Comparison of ENCODE assay signal across 7 mouse cellular contexts in the genomic region with DNA sequence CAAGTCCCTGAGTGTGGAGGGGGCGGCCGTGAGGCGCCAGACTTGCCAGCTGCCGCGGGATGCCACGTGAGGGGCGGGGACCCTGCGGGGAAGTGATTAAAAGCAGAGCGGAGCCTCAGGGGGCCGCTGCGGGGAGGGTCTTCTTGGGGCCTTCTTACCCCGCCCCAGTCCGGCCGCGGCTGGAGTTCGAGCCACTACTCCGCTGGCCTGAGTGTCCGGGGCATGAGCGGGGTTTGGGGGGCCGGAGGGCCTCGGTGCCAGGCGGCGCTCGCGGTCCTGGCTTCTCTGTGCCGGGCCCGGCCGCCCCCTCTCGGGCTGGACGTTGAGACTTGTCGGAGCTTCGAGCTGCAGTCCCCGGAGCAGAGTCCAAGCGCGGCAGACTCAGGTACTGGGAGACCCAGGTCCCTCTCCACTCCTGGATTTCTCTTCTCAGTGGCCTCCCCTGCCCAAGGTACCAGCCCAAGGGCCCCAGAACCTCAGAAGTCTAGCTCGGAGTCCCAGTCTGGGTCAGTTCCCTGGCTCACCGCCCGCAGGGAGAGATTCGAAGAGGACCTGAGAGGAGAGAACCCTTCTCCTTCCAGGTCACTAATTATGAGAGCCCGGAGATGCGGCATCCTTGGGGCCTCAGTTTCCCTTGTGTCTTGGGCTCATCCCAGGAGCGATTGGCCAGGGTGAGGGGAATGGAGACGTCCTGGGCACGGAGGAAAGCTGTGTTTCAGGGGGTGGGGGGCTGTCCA. TPM values are rescaled to one million over a fixed set of nuclear protein-coding genes. Genes with fewer than 3 reads are reported as not detected.
DNase-seq lines count a peak whose midpoint lies in the region; ATAC-seq and TF ChIP-seq lines count a peak whose summit lies in the region.

A gene (plus strand): TSS at position 76 of the 737 bp plus-strand sequence.

- peak within 1 kb of the TSS; percentile 76 for H3K9ac ChIP-seq in forebrain, embryonic 13.5 days
- peak within 1 kb of the TSS; percentile 31 for H3K9ac ChIP-seq in limb, embryonic 14.5 days (ENCODE audit: low read depth, low read length, severe bottlenecking)
- peak within 1 kb of the TSS; percentile 52; the same call in 1 of the 2 replicates for H3K9ac ChIP-seq in stomach, embryonic 16.5 days (ENCODE audit: low read length)

- no peak within 1 kb of the TSS for H3K27ac ChIP-seq in forebrain, embryonic 13.5 days
- no peak within 1 kb of the TSS for H3K27ac ChIP-seq in limb, embryonic 14.5 days (replicated peaks; ENCODE audit: low read depth, low read length)
- no peak within 1 kb of the TSS for H3K27ac ChIP-seq in stomach, embryonic 16.5 days (ENCODE audit: low read length)

- H3K4me3 ChIP-seq in forebrain, embryonic 13.5 days: peak within 1 kb of the TSS; percentile 58
- peak within 1 kb of the TSS; percentile 45 for H3K4me3 ChIP-seq in limb, embryonic 14.5 days (replicated peaks; ENCODE audit: low read length)
- peak within 1 kb of the TSS; percentile 51 for H3K4me3 ChIP-seq in stomach, embryonic 16.5 days (replicated peaks; ENCODE audit: low read length)

- no peaks in the 10 kb centered on the region for H3K36me3 ChIP-seq in forebrain, embryonic 13.5 days (ENCODE audit: poor library complexity, severe bottlenecking)
- H3K36me3 ChIP-seq in limb, embryonic 14.5 days (ENCODE audit: control insufficient read depth, insufficient read depth, low read length): no peaks in the 10 kb centered on the region
- no peaks in the 10 kb centered on the region for H3K36me3 ChIP-seq in stomach, embryonic 16.5 days (ENCODE audit: control insufficient read depth, insufficient read depth, low read length)

- H3K27me3 ChIP-seq in forebrain, embryonic 13.5 days: peaks cover 81% of the 10 kb centered on the region
- peaks cover 69% of the 10 kb centered on the region for H3K27me3 ChIP-seq in limb, embryonic 14.5 days (ENCODE audit: control insufficient read depth, insufficient read depth, low read length)
- H3K27me3 ChIP-seq in stomach, embryonic 16.5 days (ENCODE audit: control insufficient read depth, insufficient read depth, low read length): peaks cover 54% of the 10 kb centered on the region

- WGBS in forebrain, embryonic 13.5 days: 2% methylated on average over 39 of the region's 44 CpGs
- 2% methylated on average over 38 of the region's 44 CpGs for WGBS in limb, embryonic 14.5 days
- 2% methylated on average over 44 of the region's 44 CpGs for WGBS in stomach, embryonic 16.5 days

- no peak for DNase-seq in left cerebral cortex, adult 18-20 months (ENCODE audit: low spot score in 2 of 2)
- DNase-seq in left cerebral cortex, adult 9 months (ENCODE audit: low spot score in 2 of 2): no peak
- peak; percentile 43 for DNase-seq in cerebellum, adult 8-10 months
- DNase-seq in limb, embryonic 14.5 days (ENCODE audit: low spot score): no peak
- no peak for DNase-seq in spleen, postnatal 14 days (ENCODE audit: low spot score in 2 of 2)

- no peak for TF ChIP-seq POLR2A in limb, embryonic 14.5 days (IDR thresholded peaks at IDR 0.05; ENCODE audit: borderline replicate concordance, extremely low read depth, insufficient read depth, insufficient read length)

- peaks cover 45% of the 10 kb centered on the region for H3K4me1 ChIP-seq in forebrain, embryonic 13.5 days
- H3K4me1 ChIP-seq in limb, embryonic 14.5 days (ENCODE audit: control insufficient read depth, insufficient read depth, low read length): peaks cover 13% of the 10 kb centered on the region
- H3K4me1 ChIP-seq in stomach, embryonic 16.5 days (ENCODE audit: control insufficient read depth, insufficient read depth, low read length): peaks cover 19% of the 10 kb centered on the region; the same call in 1 of the 2 replicates

- H3K9me3 ChIP-seq in forebrain, embryonic 13.5 days (replicated peaks): no peaks in the 10 kb centered on the region
- H3K9me3 ChIP-seq in limb, embryonic 14.5 days (ENCODE audit: control insufficient read depth, low read length): no peaks in the 10 kb centered on the region
- no peaks in the 10 kb centered on the region for H3K9me3 ChIP-seq in stomach, embryonic 16.5 days (replicated peaks; ENCODE audit: control insufficient read depth, low read length)

- ATAC-seq in forebrain, embryonic 13.5 days: peak; percentile 42
- ATAC-seq in limb, embryonic 14.5 days (ENCODE audit: low FRiP score, low read depth): no peak
- no peak for ATAC-seq in stomach, embryonic 16.5 days (ENCODE audit: insufficient read depth, low FRiP score)

- peak within 1 kb of the TSS; percentile 97 for H3K4me2 ChIP-seq in forebrain, embryonic 13.5 days
- peak within 1 kb of the TSS; percentile 79 for H3K4me2 ChIP-seq in limb, embryonic 14.5 days (replicated peaks; ENCODE audit: low read depth, low read length, severe bottlenecking)
- H3K4me2 ChIP-seq in stomach, embryonic 16.5 days (ENCODE audit: low read depth, low read length): peak within 1 kb of the TSS; percentile 81

RNA-seq across cellular contexts. Expression of the gene that starts here (rescaled TPM):
- 10 to 100 TPM; 15.6 to 17.8 TPM for total RNA-seq in left cerebral cortex, adult 18-20 months (2021)
- polyA plus RNA-seq in forebrain, embryonic 13.5 days (2015; fragmentation: Nextera tagmentation; extraction: Ambion mirVana): 6.2 and 9.0 TPM in 2 replicates
- 0.44 TPM in 2 replicates for polyA plus RNA-seq in limb, embryonic 14.5 days (2012; rRNA removed)
- polyA plus RNA-seq in limb, embryonic 14.5 days (2014; fragmentation: Nextera tagmentation; extraction: Ambion mirVana): 0.37 and 0.91 TPM in 2 replicates
- polyA plus RNA-seq in stomach, embryonic 16.5 days (2015; fragmentation: Nextera tagmentation; extraction: Ambion mirVana): 1.7 and 1.9 TPM in 2 replicates
